Mouse (Mus musculus): ENCODE data around the gene Tor1aip1. TPM values are rescaled to one million over a fixed set of nuclear protein-coding genes. Genes with fewer than 3 reads are reported as not detected.

Gene Tor1aip1
- polyA plus RNA-seq (2017; shearing (Covaris generic)): 88.2 TPM

DNA sequence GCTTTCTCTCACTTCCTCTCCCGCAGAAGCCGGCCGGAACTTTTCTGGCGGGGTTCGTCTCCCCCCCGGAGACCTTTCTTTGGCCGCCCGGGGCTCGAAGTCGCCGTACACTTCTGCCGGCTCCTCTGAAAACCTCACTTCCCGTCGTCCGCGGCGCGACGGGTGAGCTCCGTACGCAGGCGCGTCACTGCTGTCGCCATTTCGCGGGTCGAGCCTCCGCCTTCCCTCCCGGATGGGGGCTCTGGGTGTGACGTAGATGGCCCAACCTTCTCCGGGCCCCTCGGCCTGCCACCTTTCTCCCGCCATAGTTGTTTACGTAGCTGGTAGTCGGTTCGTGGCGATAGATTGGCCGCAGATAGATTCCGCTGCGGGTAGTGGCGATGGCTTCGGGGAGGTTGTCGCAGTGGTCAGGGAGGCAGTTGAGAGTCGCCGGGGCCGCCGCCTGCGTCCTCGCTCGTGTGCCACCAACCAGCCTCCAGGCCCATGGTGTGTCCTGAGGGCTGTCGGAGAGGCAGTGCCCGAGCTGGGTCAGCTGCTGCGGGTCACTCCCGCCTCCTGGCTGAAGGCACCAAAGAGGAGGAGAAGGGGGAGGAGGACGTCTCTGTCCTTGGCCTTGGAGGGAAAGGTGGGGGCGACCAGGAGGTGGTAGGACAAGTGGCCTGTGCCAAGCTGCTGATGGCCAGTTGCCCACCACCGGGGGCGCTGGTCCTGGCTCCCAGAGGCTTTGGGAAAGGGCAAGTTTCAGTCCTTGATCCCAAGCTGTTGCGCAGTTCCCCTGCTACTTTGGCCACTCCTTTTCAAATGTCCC lies at the start of gene Tor1aip1:
Gene Tor1aip1 (minus strand): TSS at position 551 of the 808 bp plus-strand sequence.

DNA sequence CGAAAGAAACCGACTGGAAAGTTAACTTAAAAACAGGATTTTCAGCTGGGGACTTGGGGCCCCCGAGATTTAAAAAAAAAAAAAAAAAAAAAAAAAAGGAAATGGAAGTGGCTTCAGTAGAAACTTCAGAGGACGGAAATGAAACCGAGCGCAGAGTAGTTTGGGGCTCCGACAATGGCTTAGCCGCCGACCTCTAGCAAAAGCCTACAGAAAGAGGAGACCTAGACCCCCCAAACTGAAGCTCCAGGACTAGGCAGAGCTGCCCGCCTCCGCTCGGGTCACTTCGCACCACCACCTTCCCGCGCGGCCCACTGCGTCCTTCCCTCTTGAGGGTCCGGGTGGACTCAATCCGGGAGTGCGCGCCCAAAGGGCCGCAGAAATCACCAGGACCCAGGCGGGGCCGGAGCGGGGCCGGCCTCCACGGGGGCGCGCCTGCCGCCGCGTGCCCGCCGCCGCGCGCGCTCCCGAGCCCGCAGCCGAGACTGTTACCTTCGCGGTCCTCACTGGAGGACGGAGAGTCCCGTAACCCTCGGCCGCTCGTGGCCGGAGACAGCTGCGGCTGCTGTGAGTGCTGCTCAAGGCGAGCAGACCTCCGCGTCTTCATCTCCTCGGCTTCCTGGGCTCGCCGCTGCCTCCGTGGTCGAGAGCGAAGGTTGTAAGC lies 881 bp downstream of the Tor1aip1 start, which contains the start of gene Tor1aip2:
Gene Tor1aip2 (plus strand): TSS at position 135 of the 661 bp plus-strand sequence.

DNA sequence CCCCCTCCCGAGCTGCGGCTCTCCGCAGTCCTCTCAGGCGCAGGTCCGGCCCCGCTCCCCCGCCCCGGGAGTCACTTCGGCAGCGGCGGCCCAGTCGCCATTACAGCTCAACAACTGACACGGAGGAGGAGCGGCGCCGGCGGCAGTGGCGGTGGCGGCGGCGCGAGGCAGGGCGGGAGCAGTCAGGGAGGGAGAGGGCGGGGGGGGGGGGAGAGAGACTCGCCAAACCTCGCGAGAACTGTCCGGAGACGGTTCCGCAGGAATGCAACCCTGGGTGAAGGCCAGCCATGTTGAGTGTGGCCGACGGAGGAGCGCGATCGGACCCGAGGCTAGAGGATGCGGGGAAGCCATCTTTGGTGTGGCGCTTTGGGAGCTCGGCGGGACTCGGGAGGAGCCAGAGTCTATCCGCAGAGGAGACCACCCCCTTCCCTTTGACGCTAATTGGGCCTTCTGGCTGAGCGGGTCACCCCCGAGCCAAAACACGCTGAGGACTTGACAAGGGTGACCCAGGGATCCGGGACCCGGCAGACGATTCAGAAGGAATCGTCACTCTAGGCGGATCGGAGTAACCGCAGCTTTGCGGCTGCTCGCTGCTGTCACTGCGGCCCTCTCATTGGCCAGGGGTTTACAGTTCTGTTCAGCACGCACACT lies 63.1 kb downstream of the Tor1aip1 start, which contains the start of gene Cep350:
Gene Cep350 (minus strand): TSS at position 188 of the 651 bp plus-strand sequence.

Other genes starting within 250 kb of the Tor1aip1 start
- gene Qsox1, start 223.6 kb downstream of the Tor1aip1 start, polyA plus RNA-seq (2017; shearing (Covaris generic)): 56.1 TPM
- gene Cep350, start 63.2 kb downstream of the Tor1aip1 start, polyA plus RNA-seq (2017; shearing (Covaris generic)): 16.2 TPM
- 60.4 TPM for gene Tor1aip2, start 1.1 kb downstream of the Tor1aip1 start, polyA plus RNA-seq (2017; shearing (Covaris generic))
- not detected for gene Fam163a, start 168.5 kb upstream of the Tor1aip1 start, polyA plus RNA-seq (2017; shearing (Covaris generic))

Measured in activated CD4-positive, CD25-positive, alpha-beta regulatory T cell, adult 9 weeks (primary cell).